Mouse (Mus musculus): ENCODE data around the gene Zfp786.
A peak's percentile ranks its signal among the peaks of the same experiment; 100 is the strongest.

Zfp786 gene

DNA sequence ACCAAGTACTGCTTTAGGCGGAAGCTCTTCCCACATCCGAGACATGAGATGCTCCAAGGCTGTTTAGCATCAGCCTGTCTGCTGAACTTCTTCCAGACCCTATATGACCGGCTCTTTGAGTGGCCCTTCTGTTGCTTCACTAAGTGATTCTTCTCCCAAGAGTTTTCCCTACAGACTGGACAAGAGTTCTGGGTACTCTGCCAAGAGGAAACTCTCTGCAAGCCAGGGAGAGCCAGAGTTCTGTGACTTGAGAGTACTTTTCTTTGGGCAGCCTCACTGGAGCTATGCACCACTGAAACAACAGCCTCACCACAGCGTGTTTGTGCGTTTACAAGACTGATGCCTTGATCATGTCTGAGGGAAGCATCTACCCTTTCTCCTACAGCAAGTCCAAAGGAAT, 9.4 kb downstream of the Zfp786 start:
- DNase-seq (ENCODE audit: low read depth, low spot score): no peak

DNA sequence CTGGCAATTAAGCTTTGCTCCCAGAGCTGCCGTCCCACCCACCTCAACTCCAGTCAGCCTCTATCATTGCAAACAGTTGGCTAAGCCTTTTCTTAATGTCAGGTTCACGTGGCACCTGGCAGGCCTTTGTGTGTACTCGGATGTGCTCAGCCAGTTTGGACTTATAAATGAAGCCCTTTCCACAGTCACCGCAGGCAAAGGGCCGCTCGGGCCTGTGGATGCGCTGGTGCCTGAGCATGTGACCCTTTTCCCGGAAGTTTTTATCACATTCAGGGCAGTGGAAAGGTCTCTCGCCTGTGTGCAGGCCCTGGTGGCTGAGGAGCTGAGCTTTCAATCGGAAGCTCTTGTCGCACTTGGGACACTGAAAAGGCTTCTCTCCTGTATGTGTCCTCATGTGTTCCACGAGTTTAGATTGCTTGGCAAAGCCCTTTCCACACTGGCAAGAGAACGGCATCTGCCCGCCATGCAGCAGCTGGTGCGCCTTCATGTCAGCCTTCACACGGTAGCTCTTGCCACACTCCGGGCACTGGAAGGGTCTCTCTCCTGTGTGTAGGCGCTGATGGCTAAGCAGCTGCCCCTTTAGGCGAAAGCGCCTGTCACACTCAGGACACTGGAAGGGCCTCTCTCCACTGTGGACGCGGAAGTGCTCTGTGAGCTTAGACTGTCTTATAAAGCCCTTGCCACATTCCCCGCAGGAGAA, 10.9 kb downstream of the Zfp786 start:
- peak; percentile 67 for DNase-seq (ENCODE audit: low read depth, low spot score)

DNA sequence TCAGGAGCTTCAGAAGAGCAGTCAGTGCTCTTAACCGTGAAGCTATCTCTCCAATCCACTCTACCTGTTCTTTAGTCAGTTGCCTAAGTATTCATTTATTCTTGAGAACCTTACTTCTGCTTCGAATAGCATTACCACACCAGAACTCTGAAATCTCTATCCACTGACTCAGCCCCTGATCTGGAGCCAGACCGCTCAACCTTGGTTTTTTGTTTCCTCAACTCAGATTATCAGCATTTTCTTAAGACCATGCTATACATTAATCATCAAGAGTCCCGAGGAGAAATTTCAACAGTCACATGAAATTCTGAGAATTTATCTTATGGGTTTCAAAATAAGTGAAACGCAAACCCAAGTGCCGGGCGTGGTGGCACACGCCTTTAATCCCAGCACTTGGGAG, 11.9 kb downstream of the Zfp786 start:
- no peak for DNase-seq (ENCODE audit: low read depth, low spot score)

GRCm38 (mm10) chr6:47816151-47816550, 14.5 kb downstream of the Zfp786 start:
- DNase-seq (ENCODE audit: low read depth, low spot score): no peak

DNA sequence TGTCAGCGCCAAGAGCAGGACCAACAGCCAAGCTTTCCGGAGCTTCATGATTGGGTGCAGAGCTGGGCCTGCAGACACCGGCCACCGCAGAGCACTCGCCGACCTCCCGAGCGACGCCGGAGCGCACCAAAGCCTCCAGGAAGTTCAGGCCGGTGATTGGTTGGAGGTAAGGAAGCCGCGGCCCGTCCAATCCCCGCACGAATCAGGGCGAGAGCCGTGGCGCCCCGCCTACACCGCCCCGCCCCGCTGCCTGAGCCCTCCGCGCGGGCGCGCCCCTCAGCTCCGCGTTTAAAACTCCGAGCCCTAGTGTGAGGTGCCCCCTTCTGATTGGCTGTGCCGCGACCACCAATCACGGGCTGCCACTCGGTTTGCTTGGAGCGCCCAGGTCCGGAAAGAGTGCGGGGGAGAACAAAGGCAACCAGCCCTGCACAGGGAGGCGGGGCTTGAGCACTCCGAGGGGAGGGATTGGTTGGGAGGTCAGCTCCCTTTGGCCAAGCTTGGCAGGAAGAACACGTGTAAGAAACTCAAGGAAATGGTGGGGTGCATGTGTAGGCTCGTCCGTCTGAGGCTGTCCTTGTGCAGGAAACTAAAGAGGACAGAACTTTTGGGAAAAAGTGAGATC, 17.3 kb downstream of the Zfp786 start, which contains the start of gene Pdia4:
TSS of gene Pdia4 (minus strand) at position 174 of the 622 bp plus-strand sequence.
- peak; percentile 100 for DNase-seq (ENCODE audit: low read depth, low spot score)

DNA sequence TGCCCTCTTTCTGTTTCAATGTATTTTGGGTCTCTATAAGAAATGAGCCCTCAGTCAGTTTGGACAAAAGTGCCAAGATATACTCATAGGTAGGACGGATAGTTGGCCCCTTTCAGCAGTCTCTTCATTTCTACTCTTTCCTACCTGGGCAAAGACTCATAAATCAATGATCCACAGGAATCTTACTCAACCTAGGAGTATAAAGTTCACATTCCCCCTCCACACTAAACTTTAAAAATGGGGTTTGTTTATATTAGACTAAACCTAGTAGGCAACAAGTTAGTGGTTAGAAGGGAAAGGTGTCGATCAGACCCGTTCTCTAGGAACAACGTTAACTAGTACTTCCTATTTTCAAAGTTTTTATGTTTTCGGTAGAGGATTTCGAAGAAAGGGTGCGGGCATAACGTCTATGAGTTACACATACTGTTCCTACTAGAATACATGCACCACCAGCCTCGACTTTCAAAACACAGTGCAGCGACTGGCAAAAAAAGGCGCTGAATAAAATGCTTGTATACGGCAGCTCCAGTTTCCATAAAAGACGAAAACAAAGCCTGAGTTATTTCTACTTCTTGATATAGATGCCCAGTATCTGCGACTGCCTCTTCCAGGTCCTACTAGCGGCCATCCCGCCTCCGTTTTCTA, 18.3 kb downstream of the Zfp786 start:
- DNase-seq (ENCODE audit: low read depth, low spot score): no peak

- DNase-seq (ENCODE audit: low read depth, low spot score): no peak
These were observed 19.3 kb downstream of the Zfp786 start for GRCm38 (mm10) chr6:47811324-47811723.

DNA sequence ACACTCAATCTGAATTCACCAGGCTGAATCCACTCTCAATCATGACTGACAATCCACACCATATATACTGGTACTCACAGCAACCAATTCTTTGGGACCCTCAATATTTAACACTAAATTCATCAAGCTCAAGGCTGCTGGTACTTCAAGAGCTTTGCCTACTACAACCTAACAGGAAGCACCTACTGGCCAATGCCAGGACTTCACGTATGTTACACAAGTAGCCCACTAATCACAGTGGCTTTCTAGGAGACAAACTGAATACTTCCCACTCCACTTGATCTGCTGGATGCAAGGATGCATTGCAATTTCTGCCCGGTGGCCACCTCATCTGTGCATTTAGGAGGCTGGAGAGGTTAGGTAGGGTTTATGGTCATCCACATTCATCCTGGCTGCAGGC, 20.5 kb downstream of the Zfp786 start:
- peak; percentile 33 for DNase-seq (ENCODE audit: low read depth, low spot score)

DNA sequence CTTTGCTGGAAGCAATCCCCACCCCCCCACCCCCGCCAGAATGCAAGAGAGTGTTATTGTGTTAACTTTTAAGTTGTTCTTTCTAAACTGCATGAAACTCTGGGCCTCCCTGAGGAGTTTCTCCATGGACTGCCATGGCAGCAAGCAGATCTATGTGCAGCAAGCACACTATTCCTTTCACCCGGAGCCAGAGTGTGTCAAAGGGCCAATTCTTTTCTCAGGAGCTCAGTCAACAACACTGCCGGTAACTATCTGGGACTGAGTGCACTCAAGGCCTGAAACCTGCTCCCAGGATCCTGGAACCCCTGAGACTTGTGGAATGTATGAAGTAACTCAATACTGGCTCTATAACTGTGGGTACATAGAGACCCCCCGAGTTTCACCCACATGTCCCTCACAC, 21.6 kb downstream of the Zfp786 start:
- no peak for DNase-seq (ENCODE audit: low read depth, low spot score)

GRCm38 (mm10) chr6:47808545-47808944, 22.1 kb downstream of the Zfp786 start:
- peak; percentile 19 for DNase-seq (ENCODE audit: low read depth, low spot score)

DNA sequence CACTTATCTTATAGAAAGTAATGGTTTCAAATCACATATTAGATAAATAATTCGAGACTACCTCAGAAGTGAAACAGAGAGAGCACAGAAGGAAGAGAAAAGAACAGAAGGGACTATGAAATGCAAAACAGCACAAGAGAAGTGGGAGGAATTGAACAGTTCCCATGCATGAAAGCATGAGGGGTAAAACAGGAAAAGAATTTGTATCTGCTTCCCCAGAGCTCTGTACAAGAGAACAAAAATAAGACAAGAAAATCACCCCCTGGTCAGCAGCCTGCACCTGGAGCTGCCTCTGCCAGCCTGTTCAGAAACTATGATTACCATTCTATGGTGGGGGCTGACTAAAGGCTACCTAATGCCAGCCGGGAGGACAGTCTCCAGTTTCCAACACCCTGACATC, 23.2 kb downstream of the Zfp786 start:
- DNase-seq (ENCODE audit: low read depth, low spot score): no peak

DNA sequence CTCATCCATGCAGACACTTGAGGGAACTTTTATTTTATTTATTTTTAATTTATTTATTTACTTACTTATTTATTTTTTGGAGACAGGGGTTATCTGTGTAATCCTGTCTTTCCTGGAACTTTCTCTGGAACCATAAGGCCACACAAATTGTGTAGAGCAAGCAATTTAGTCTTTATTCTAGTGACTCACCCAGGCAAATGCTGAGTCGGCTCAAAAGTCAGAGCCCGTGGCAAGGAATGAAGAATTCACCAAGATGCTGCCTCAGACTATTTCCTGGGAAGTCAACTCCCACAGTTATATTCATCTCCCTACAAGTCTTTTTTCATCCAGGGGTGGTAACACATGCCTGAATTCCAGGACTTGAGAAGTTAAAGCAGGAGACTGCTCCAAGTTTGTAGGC, 25.1 kb downstream of the Zfp786 start:
- DNase-seq (ENCODE audit: low read depth, low spot score): no peak

- DNase-seq (ENCODE audit: low read depth, low spot score): peak; percentile 91
These were observed 31.6 kb downstream of the Zfp786 start for GRCm38 (mm10) chr6:47799079-47799478.

GRCm38 (mm10) chr6:47794106-47794830, 36.4 kb downstream of the Zfp786 start:
- peak; percentile 42 for DNase-seq (ENCODE audit: low read depth, low spot score)

- no peak for DNase-seq (ENCODE audit: low read depth, low spot score)
These were observed 37.4 kb downstream of the Zfp786 start for GRCm38 (mm10) chr6:47793284-47793683.

- DNase-seq (ENCODE audit: low read depth, low spot score): no peak
These were observed 38.1 kb downstream of the Zfp786 start for GRCm38 (mm10) chr6:47792533-47792932.

- peak; percentile 75 for DNase-seq (ENCODE audit: low read depth, low spot score)
These were observed 39.9 kb downstream of the Zfp786 start for GRCm38 (mm10) chr6:47790745-47791144.

GRCm38 (mm10) chr6:47788821-47789220, 41.8 kb downstream of the Zfp786 start:
- DNase-seq (ENCODE audit: low read depth, low spot score): no peak

DNA sequence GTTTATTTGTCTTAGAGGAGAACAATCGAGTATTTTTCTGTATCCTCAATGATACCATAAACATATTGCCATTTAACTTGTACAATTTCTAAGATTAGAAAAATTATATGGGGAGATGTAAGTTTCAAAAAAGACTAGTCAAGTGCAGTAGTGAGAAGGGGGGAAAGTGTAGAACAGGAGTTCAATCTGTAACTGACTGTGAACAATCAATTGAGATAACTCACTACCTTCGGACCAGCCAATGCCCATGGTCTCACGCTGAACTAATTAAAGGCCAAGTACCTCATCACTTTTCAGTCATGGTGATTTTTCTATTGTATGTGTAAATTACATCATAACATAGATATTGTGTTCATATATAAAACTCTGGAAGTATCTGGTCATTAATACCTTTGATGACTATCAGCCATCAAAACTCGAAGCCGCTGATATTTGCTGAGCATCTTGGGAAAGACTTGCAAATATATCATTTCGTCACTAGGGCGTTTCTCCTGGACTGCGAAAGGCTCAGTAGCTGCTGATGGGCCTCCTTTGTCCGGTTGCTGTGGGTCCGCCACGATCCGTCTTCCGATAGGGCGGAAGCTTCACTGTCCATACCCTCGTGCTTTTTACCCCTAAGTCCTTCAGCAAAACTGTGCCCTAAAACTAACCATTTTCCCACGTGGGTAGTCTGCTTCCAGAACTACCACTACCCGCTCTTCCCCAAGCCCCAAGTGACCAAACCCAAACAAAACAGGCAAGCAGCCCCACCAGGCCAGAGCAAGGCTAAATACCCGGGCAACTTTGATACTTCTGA, 42.5 kb downstream of the Zfp786 start:
- DNase-seq (ENCODE audit: low read depth, low spot score): peak; percentile 90

DNA sequence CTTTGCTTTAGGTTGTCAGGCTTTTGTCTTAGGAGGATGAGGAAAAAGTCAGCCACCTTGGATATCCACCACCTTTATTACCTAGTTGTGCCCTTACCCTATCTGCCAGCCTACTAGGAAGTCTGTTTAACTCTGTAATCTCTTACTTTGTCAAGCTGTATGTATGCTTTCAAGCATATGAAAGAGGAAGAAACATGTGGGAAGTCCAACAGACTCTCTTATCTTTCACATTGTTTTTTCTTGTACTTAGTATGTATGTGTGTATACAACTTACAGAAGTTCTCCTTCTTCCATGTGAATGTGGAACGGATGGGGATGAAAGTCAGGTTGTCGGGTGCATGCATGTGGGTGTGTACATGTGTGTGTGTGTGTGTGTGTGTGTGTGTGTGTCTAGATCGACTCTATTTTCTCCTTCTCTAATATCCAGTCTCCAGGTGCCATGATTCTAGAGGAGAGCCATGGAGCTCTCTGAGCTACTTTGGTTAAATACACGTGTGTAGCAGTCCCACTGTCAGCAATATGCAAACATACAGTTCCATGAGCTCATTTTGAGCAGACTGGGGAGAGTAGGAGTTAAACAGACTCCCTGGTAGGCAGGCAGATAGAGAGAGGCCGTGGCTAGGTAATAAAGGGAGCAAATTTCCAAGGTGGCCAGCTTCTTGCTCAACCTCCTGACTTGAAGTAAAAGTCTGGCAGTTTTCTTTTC, 45.8 kb downstream of the Zfp786 start:
- no peak for DNase-seq (ENCODE audit: low read depth, low spot score)

Measured in ZHBTc4 (cell line).